Mouse (Mus musculus): ENCODE measurements around the gene Fbrsl1.

Fbrsl1 gene

GRCm38 (mm10) chr5:110361465-110361864, 86.8 kb downstream of the Fbrsl1 start:
- DNase-seq (ENCODE audit: low spot score) = no peak

GRCm38 (mm10) chr5:110357531-110358179, 90.6 kb downstream of the Fbrsl1 start:
- DNase-seq (ENCODE audit: low spot score) = peak; percentile 71

- DNase-seq (ENCODE audit: low spot score) = no peak
Observed at GRCm38 (mm10) chr5:110354716-110355115, 93.6 kb downstream of the Fbrsl1 start.

- DNase-seq (ENCODE audit: low spot score) = peak; percentile 53
Observed at GRCm38 (mm10) chr5:110347006-110347405, 101.3 kb downstream of the Fbrsl1 start.

GRCm38 (mm10) chr5:110345553-110345952, 102.8 kb downstream of the Fbrsl1 start:
- no peak for DNase-seq (ENCODE audit: low spot score)

DNA sequence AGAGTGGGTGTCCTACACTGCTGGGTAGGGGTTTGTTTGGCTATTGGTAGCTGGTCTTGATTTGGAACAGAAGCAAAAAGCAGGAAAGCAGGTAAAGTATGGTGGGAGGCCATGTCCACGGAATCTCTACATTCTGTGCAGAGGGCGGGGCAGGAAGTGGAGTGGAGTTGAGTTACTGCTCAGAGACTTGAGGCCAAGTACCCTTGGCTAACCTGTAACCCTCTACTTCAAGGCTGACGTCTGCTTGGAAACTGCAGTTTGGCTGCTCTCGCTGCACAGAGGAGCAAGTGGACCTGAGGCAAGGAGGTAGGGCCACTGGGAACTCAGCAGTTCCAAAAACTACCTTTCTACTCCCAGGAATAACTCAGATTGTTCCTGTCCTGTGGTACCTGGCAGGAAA, 103.8 kb downstream of the Fbrsl1 start, which contains the start of gene Lrcol1:
Lrcol1 (plus strand) TSS at position 207 of the 400 bp plus-strand sequence.
- no peak for DNase-seq (ENCODE audit: low spot score)

DNA sequence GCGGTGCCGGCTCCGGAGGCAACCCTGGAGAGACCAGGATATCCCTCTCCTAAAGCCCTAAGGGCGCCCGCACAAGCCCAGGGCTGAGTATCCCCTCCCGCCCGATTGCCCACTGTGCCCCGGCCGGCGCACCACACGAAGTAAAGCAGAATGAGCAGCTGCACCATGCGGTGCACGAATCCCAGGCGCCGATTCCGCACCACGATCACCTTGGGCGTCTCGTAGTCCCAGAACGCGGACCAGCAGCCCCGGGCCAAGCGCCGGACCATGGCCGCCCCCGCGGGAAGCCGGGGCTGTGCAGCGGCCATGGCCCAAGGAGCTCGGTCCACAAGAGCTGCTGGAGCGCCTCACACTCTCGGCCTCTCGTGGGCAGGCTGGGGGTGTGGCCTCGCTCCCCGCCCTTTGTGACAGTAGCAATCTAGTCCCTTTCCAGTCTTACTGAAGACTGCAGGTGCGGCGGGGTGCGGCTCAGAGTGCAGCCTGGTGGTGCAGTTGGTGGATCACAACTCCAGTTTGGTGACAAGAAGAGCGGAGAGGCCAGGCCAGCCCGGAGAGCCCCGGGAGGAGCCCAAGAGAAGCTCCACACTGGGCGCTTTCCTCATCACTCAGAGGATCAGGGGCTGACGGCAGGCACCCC, 105.5 kb downstream of the Fbrsl1 start, which contains the start of gene P2rx2:
P2rx2 (minus strand) TSS at position 565 of the 637 bp plus-strand sequence.
- peak; percentile 60 for DNase-seq (ENCODE audit: low spot score)

- no peak for DNase-seq (ENCODE audit: low spot score)
Observed at GRCm38 (mm10) chr5:110338792-110339191, 109.5 kb downstream of the Fbrsl1 start.

DNA sequence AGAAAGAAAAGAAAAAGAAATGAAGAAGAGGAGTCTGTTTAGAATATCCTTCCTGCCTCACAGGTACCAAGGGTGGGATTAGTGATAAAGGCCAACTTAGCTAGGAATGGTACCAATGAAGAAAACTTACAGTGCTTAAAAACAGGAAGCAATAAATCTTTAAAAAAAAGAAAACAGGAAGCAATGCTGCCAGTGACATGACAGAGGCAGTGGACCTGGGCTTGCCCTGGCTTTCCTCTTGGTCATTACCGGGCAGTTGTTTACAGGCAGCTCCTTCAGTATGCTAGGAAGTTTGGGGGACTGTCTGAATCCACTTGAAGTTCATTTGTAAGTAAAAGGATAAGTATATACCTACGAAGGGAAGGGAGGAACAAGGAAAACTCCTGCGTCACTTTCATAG, 117.8 kb downstream of the Fbrsl1 start:
- DNase-seq (ENCODE audit: low spot score) = no peak

GRCm38 (mm10) chr5:110313127-110313526, 135.2 kb downstream of the Fbrsl1 start:
- no peak for DNase-seq (ENCODE audit: low spot score)
